Mouse (Mus musculus) brown adipose tissue, adult 24 weeks (tissue): ENCODE data around the gene Akt3. TPM values are rescaled to one million over a fixed set of nuclear protein-coding genes. Genes with fewer than 3 reads are reported as not detected.

Experiments
- H3K27ac ChIP-seq: fragments of 200-500 bp; replicated peaks from 2 replicates; pipeline ENCODE4 v1.5.1; 2012; ENCODE audit warnings: low read depth, mild to moderate bottlenecking, low read length
- H3K4me1 ChIP-seq: fragments of 200-500 bp; 2 replicates; pipeline ENCODE4 v1.6.1; 2012; ENCODE audit warnings: low read length, mixed read lengths; ENCODE audit not compliant: control insufficient read depth, insufficient read depth, insufficient read length
- H3K4me3 ChIP-seq: fragments of 200-500 bp; 2 replicates; pipeline ENCODE4 v1.5.1; 2012; ENCODE audit warnings: low read depth, mild to moderate bottlenecking, low read length, moderate library complexity; ENCODE audit not compliant: insufficient read depth
- polyA plus RNA-seq: library from polyadenylated mRNA; stranded (reverse); fragments of >200 nt; gene quantifications from 2 replicates; pipeline ENCODE4 v1.2.4, GENCODE M21; 2012; ENCODE audit not compliant: missing spikeins, insufficient read depth, insufficient read length

Gene Akt3
- polyA plus RNA-seq, 1 experiment: 10.2 TPM

DNA sequence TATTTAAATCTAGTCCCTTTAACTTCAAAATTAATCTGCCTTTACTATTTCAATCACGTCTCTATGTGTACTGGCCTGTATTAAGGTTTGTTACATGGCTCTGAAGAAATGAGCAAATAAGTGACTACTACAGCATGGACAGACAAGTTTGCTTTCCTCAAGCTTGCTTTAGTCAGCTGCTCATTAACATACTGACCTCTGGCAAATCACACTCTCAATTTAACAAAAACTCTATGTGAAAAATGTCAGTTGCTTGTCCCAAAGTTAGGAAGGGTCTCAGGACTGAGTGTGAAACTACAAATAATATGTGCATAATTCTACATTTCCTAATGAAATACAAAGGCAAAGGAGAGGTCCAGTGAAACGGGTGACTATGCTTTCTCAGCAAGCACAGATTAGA lies 109.3 kb downstream of the Akt3 start:
- H3K4me1 ChIP-seq: peaks cover 4% of the 10 kb centered on the region; the same call in 1 of the 2 replicates
- H3K27ac ChIP-seq: no peak overlapping the region
- H3K4me3 ChIP-seq: no peak overlapping the region

DNA sequence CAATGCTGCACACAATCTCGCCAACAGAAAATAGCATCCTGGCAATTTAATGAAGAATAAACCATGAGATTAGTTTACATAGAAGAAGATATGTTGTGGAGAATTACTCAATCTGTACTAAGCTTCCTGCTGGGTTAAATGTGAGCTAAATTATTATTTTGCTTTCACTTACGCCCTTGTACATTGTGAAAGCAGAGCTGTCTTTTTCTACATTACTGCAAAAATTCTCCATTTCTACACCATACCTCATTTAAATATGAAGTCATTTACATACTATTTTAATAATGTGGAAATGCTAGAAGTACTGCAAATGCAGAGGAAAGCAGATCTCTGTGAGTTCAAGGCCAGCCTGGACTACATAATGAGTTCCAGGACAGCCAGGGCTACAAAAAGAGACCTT lies 116.5 kb downstream of the Akt3 start:
- H3K4me3 ChIP-seq: no peak overlapping the region
- no peaks in the 10 kb centered on the region for H3K4me1 ChIP-seq
- H3K27ac ChIP-seq: no peak overlapping the region

DNA sequence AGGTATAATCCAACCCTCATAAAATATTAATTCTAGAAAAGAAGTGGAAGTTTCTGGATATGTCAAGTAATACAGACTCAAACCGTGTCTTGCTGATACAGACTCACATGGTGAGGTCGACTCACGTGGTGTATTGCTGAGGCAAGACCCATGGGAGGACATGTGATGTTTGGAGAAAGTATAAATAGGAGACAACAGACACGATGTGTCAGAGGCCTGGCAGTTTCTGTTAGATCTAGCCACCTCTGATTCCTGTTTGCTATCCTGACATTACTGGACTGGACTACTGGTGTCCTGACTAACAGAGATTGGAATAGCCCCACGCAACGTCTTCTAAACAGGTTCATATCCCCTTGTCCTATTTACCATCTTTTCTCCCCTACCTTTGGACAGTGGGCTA lies 118.4 kb downstream of the Akt3 start:
- Histone ChIP-seq H3K27ac (no peak overlapping the region), H3K4me3 (no peak overlapping the region), H3K4me1 (no peaks in the 10 kb centered on the region)

DNA sequence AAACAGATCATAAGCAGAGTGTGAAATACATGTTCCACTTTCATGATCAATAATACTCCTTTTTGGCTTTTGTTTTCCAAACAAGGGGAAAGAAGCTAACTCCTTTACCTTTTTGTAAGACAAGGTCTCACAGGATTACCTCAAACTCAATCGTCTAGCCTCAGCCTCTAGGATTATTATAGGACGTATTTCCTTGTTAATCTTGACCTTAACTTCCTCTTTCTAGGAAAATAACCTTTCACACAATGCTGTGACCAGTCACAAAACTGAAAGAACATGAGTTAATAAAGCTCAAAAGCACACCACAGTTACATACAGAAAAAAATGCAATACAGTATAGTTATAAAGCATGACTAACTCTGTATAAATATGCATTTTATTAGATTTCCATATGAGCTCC lies 126.5 kb downstream of the Akt3 start:
- H3K4me1 ChIP-seq: peaks cover 2% of the 10 kb centered on the region; the same call in 1 of the 2 replicates
- no peak overlapping the region for H3K27ac ChIP-seq
- no peak overlapping the region for H3K4me3 ChIP-seq

DNA sequence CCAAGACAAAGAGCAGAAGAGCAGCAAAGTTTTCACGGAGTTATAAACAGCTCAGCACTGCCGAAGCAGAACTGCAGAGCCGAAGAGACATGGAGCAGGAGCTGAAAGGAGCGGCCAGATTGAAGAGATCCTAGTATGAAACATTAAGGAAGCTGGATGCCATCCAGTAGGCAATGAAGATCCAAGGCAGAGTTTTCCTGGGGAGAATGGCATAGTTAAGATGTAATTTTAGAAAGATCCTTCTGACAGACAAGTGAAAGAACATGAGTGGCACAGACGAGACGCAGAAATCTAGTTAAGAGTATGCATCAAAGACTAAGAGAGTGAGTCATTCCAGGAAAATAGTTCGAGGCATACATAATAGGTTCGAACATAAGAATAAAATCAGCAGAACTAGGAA lies 131.3 kb downstream of the Akt3 start:
- no peaks in the 10 kb centered on the region for H3K4me1 ChIP-seq
- H3K27ac ChIP-seq: no peak overlapping the region
- H3K4me3 ChIP-seq: no peak overlapping the region

DNA sequence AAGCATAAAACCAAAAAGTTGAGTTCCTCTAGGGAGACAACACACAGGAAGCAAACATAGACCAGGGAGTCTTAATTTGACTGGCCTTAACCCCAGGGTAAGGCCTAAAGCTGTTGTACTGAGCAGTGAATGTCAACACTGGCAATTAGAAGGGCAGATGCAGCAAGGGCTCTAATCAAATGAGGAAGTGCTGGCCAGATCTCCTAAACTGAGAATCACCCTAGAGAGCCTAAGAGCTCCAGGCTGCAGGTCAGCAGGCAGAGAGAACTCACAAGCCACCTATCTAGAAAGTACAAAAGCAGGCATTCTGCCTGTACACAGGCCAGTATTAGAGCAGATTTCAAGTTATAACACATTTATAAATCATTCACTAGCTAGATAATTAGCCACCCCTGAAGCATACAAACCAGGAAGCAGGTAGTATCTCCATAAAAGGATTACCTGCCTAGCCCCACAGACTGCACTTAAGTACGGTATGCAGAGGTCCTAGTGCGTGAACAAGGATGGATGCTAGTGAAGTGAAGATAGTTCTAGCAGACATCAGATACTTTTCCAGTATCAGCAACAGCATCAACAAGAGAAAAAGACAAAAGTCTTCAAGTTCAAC lies 147.2 kb downstream of the Akt3 start:
- no peak overlapping the region for H3K4me3 ChIP-seq
- H3K4me1 ChIP-seq: peaks cover 4% of the 10 kb centered on the region
- no peak overlapping the region for H3K27ac ChIP-seq

DNA sequence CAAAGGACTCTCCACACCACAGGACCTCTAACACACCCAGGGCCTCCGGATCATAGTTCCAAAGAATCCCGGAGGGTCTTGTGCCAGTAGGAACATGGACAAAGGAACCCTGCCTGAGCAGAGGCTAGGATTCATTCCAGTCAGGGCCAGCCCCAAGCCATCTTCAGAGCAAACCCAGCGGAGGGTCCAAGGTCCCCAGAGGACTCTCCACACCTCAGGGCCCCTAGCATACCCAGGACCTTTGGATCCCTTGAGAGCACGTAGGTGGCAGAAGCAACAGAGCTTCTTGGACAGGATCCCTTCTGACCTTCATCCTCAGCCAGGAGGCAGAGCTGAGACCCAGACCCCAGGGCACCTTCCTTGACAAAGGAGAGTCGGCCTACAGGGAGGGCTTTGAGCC lies 167.5 kb downstream of the Akt3 start:
- Histone ChIP-seq H3K4me1 (no peaks in the 10 kb centered on the region), H3K4me3 (no peak overlapping the region), H3K27ac (no peak overlapping the region)

DNA sequence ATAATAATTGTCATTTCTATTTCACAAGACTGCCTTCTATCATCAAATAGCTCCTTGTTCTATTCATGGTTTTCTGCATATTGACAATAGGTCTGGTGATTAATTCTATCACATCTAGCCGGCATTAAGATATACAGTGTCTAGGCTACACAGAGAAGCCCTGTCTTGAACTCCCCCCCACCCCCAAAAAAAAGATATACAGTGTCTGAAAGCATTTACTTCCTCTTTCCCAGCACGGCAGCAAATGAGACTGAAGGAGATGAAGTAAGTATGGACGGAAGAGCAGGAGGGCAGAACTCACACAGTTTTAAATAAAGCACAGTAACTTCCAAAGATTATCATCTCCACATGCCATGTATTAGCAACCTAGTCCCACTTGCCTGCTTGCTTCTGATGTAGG lies 168.5 kb downstream of the Akt3 start:
- no peak overlapping the region for H3K27ac ChIP-seq
- H3K4me3 ChIP-seq: no peak overlapping the region
- H3K4me1 ChIP-seq: no peaks in the 10 kb centered on the region

DNA sequence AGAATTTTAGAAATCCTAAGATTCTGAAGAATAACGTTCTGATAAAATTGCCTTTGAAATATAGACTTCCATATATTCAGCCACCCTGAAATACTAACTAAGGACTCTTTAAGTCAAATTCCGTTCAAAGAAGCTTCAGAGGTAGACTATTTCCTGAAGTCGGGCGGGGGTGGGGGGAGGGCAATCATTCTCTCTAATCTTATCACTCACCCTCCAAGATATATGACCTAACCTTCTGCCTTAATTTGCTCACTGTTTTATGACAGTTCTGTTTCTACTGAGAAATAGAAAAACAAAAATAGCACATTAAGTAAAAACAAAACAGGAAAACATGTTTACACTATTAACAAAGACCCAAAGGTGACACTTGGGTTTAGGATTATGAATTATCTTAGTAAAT lies 169.0 kb downstream of the Akt3 start:
- no peak overlapping the region for H3K4me3 ChIP-seq
- no peak overlapping the region for H3K27ac ChIP-seq
- no peaks in the 10 kb centered on the region for H3K4me1 ChIP-seq

DNA sequence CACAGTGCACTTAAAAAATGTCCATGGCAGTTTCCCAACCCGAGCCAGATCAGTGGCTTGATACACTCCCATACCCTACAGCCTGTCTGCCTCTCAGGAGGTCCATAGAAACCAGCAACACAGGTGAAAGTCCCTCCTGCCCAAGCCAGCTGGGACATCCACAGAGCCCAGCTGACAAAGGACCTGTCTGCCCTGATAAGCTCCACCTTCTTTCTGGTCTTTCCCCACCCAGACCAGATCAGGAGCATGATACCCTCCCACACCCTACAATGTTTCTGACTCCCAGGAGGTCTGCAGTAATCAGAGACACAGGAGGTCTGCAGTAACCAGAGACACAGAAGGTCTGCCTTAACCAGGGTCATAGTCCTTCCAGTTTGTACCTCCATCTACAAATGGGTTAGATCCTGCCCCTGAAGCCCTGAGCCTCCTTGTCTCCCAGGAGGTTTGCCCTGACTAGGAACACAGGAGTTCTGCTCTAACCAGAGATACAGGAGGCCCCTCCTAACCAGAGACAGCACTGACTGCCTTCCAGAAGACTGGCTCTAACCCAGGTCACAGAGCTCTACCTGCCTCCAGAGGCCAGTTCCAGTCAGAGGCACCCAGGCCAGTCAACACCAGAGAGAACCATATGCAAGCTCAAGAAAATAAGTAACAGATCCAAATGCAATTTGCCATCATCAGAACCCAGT lies 175.9 kb downstream of the Akt3 start:
- Histone ChIP-seq H3K27ac (no peak overlapping the region), H3K4me3 (no peak overlapping the region), H3K4me1 (no peaks in the 10 kb centered on the region)

DNA sequence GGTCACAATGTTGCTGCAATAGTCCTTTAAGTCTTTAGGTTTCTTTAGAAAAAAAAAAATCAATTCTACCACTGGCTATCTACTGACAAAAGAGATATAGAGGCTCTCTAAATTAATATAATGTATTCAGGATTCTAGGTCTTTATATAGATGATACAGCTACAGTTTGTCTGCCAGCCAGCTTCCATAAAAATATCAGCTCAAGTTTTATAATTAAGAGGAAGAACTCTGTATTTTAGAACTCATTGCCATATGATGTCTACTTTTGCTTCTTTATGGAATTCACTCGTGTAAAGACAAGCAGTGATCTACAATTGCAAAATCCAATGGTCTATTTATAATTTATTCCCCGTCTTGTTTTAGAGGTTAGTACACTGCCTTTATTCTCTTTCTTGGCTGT lies 188.8 kb downstream of the Akt3 start:
- H3K4me3 ChIP-seq: no peak overlapping the region
- no peak overlapping the region for H3K27ac ChIP-seq
- no peaks in the 10 kb centered on the region for H3K4me1 ChIP-seq

DNA sequence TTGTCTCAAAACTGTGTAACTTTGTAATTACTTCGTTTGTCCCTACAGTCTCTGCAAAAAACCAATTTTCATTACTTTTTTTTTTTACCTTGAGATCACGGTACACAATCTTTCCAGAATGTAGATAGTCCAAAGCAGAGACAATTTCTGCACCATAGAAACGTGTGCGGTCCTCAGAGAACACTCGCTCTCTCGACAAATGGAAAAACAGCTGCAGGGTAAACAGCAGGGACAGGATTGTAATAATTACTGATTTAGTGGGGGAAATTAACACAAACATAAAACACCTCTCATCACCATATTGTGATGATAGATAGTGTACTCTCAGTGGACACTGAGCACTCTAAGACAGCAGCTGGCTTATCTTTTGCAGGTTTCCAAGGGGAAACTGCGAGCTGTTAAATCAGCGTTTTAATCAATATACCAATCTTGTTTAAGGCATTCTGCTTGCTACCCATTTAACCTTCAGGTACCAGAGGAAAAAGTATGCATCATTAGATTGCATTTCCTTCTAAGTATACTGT lies 190.8 kb downstream of the Akt3 start:
- Histone ChIP-seq H3K4me1 (no peaks in the 10 kb centered on the region), H3K4me3 (no peak overlapping the region), H3K27ac (no peak overlapping the region)

DNA sequence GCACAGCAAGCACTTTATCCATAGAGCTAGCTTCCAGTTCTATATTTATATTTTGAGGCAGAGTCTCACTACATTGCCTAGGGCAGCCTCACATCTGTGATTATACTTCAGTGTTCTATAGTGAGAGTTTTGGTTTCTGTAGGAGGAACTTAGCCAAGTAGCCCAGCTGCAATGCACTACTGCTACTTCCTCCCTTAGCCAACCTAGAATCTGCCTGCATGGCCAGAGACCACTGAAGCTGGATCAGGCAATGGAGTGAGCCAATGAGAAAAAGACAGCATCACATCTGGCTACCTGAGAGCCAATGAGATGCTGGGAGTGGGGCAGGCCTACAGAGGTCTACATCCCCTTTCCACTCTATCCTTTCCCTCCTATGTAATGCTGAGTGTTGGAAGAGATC lies 192.3 kb downstream of the Akt3 start:
- Histone ChIP-seq H3K27ac (no peak overlapping the region), H3K4me3 (no peak overlapping the region), H3K4me1 (no peaks in the 10 kb centered on the region)

DNA sequence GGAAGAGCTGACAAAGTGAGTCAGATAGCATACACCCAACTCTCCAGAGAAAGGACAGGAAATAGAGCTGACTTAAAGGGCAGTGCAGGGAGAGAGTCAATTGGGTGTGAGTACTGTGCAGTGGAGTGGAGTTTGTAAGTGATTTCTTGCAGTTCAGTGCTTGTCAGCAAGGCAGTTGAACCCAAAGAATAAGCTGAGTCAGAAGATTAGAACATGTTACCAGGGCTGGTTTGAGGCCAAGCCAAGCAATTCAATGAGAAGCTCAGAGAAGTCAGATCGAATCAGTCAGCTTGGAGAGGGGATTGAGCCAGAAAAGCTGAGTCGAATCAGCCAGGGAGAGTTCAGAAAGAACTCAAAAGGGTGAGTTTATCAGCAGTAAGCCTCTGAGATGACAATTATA lies 196.2 kb downstream of the Akt3 start:
- Histone ChIP-seq H3K27ac (no peak overlapping the region), H3K4me1 (no peaks in the 10 kb centered on the region), H3K4me3 (no peak overlapping the region)

DNA sequence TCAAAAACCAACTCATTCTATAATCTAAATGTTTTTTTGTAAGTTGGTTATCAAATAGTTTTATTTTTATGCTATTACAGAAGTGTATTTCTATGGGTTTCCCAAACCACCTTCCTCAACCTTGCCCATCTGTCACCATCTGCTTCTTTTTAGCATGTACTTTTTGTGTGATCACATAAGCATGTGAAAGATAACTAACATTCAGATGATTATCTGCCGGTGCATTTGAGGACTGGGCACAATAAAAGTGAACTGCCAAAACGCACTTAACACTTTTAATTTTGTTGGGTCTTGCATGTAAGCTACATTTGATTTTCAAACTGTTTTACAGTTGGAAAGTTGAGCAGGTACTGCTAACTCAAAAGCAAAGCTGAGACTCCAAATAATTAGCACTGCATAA lies 203.1 kb downstream of the Akt3 start:
- H3K27ac ChIP-seq: no peak overlapping the region
- H3K4me1 ChIP-seq: no peaks in the 10 kb centered on the region
- H3K4me3 ChIP-seq: no peak overlapping the region

DNA sequence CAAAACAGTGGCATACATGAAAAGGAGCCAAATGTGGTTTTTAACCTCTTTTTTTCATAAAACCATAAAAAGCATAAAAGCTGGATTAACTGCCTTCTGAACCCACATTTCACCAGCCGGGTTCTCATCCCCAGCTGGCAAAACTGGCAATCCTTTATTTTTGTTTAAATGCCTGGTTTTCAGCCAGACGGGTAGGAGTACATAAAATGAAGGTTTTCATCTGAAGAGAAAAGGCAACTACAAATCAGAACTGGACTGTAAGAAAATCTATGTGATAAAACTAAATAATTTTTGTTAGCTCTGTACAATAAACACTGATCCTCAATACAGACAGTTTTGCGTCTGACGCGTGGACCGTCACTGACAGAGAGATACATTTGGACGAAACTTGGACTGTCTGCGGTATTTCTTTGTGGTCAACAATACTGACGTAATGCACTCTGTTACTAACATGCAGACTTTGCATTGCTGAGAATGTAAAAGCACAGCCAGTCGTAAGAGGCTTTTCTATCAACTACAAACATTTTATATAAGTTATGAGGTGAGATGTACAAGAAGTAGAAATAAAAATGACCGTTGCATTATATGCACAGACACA lies 206.5 kb downstream of the Akt3 start:
- no peak overlapping the region for H3K4me3 ChIP-seq
- H3K27ac ChIP-seq: no peak overlapping the region
- H3K4me1 ChIP-seq: no peaks in the 10 kb centered on the region
